Mouse (Mus musculus): ENCODE results near the gene Psmb7.

Psmb7 gene

GRCm38 (mm10) chr2:38637716-38638267, 6.1 kb downstream of the Psmb7 start:
- no peak for DNase-seq

GRCm38 (mm10) chr2:38630574-38630973, 13.3 kb downstream of the Psmb7 start:
- no peak for DNase-seq

- no peak for DNase-seq
Observed at GRCm38 (mm10) chr2:38629451-38629850, 14.4 kb downstream of the Psmb7 start.

DNA sequence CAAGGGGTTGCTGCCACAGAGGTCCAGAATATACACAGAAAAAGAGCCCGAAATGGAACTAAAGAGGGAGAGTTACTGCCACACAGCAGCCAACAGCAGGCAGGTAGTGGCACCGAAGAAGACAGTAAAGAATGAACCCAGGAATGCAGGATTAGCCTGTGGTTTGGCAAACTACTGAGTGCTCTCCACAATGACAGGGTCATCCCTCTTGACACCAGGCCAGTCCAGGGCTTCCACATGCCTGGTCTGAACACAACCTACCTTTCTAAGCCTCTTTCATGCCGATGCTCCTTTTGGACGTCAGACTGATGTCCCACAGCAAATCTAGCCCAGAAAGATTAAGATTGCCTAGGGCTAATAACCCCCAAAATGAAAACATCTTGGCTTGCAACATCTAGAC, 15.1 kb downstream of the Psmb7 start:
- no peak for DNase-seq

DNA sequence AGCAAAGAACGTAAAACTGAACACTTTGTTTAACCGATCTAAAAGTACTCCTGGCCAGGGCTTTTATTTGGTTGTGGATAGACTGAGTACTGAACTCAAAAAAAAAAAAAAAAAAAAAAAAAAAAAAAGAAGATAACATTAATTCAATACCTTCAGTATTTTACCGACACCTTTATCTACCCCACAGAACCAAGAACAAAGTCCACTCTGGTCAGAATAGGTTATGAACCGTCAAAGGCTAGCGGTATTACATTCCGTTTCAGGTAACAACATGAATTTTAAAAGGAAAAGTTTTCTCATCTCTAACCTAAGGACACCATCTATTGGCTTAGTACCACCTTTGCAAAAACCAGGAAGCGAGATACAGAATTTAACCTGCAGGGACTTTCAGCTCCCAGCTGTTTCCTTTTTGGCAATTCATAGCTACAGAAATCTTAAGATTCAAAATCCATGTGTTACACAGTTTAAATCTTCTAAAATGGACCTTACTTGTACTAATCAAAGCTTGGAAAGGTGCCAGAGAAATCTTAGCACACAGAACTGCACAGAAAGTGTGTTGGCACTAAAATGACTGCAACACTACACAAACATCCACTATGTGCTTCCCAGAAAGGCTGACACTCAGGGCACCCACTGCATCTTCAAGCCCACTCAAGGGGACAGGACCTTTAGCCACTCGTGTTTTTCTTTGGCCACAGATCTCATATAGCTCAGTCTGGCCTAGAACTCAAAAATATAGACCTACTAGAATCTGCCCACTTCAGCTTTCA, 19.9 kb downstream of the Psmb7 start:
- DNase-seq: no peak

- no peak for DNase-seq
Observed at GRCm38 (mm10) chr2:38623411-38623810, 20.5 kb downstream of the Psmb7 start.

GRCm38 (mm10) chr2:38621610-38622021, 22.3 kb downstream of the Psmb7 start:
- DNase-seq: no peak

- no peak for DNase-seq
Observed at GRCm38 (mm10) chr2:38621076-38621475, 22.8 kb downstream of the Psmb7 start.

- no peak for DNase-seq
Observed at GRCm38 (mm10) chr2:38619777-38620176, 24.1 kb downstream of the Psmb7 start.

- DNase-seq: no peak
Observed at GRCm38 (mm10) chr2:38616956-38617872, 26.7 kb downstream of the Psmb7 start.

- DNase-seq: peak; percentile 21
Observed at GRCm38 (mm10) chr2:38616072-38616471, 27.8 kb downstream of the Psmb7 start.

- DNase-seq: no peak
Observed at GRCm38 (mm10) chr2:38614437-38614836, 29.4 kb downstream of the Psmb7 start.

- no peak for DNase-seq
Observed at GRCm38 (mm10) chr2:38613576-38613975, 30.3 kb downstream of the Psmb7 start.

- no peak for DNase-seq
Observed at GRCm38 (mm10) chr2:38612596-38612995, 31.3 kb downstream of the Psmb7 start.

DNA sequence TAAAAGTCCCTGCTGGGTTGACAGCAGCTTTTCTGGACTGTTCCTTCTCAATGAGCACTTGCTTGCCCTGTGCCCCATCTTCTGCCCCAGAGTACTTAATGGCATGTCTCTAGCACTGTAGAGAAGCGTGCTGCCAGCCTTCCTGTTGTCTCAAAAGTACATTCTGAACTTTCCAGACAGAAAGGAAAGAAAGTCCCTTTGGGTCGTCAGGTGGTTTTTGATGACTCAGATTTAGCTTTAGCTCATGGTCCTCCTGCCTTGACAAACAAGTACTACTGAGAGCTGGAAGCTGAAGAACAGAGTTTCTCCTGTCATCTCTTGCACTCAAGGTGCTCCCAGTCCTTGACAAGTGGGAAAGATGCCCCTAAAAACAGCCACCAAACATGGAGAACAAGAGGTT, 33.7 kb downstream of the Psmb7 start:
- no peak for DNase-seq

DNA sequence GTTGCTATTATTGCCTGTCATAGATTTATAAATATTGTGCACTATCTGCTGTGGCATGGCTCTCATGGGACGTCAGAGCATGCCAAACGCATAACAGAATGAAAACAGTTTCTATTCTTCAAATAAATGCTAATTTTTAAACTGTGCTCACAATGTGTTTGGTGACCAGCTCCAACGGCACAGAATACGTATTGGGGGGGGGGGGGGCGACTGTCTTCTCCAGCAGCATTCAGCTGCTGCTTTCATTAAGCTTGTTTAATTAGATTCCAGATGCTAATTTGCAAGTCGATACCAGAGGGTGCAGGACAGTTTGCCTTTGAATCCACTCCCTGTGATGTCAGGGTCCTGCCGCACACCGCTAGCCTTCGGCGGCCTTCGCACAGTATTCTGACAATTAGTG, 34.6 kb downstream of the Psmb7 start:
- no peak for DNase-seq

- no peak for DNase-seq
Observed at GRCm38 (mm10) chr2:38608831-38609309, 35.0 kb downstream of the Psmb7 start.

- no peak for DNase-seq
Observed at GRCm38 (mm10) chr2:38607716-38608115, 36.2 kb downstream of the Psmb7 start.

GRCm38 (mm10) chr2:38600842-38601241, 43.0 kb downstream of the Psmb7 start:
- no peak for DNase-seq

DNA sequence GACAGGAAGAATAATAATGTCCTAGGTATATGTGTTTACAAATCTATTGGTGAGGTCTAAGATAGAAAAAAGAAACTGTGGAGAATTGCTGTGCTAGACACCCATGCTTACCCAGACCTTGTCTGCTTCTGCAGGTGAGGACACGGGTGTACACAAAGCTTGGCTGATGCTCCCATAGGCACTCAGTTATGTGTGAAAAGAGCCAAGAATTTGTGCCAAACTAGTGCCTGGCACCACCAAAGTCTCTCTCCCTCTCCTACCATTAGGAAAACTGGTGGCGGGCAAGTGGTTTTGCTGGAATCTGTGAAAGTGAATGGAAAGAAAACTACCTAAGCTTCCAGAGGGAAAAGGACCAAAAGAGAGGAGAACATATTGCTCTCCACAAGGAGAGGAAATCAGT, 45.5 kb downstream of the Psmb7 start:
- DNase-seq: no peak

- DNase-seq: no peak
Observed at GRCm38 (mm10) chr2:38597896-38598295, 46.0 kb downstream of the Psmb7 start.

GRCm38 (mm10) chr2:38594874-38595273, 49.0 kb downstream of the Psmb7 start:
- DNase-seq: no peak

- no peak for DNase-seq
Observed at GRCm38 (mm10) chr2:38591751-38592459, 52.0 kb downstream of the Psmb7 start.
